Mouse (Mus musculus) erythroblast, embryonic 14.5 days (primary cell): ENCODE measurements around the gene Ifitm7.

Source experiments
- GATA1 ChIP-seq: IDR thresholded peaks from 2 replicates; pipeline ENCODE4 v1.6.1; 2012; ENCODE audit warnings: low read length, inconsistent platforms, mixed read lengths
- TAL1 ChIP-seq: IDR thresholded peaks from 3 replicates; pipeline ENCODE4 v1.6.1; 2012; ENCODE audit warnings: low read length, inconsistent platforms, mixed read lengths

DNA sequence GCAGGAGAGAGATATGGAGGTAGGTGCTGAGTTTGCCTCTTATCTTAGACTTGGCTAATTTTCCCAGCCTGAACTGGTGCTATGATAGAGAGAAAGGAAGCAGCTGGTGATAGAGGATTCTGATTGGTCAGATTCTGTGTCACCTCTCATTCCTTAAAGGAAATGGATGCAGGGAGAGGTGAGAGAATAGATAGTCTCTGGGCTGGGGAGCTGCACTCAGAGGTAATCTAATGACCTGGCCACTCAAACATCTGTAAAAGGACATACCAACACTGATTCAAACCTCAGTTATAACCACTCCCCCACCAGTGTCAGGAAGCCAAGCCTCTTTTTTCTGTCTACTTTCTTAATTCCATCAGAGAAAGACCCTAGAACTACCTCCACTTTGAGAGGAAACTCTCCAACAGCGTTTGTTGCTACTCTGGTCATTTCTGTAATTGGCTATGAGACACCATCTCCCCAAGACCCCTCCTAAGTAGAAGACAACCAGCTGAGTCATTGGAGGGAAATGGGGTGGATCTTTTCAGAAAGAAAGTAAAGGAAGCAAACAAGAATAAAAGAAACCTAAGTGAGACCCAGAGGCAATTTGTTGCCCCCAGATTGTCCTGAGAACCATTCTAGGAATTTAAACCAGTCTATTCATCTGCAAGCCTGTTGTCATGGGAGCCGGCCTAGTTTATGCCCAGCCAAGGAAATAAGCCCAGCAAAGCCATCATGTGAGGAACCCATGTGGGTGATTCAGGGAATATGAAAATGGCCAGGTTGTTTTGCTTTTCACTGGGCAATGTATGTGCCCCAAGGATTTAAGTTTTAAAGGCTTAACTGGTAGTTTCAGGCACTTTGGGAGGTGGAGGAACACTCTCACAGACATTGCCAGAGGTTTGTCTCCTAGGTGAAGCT is 38.7 kb upstream of the Ifitm7 start:
- no peak for TF ChIP-seq GATA1
- TF ChIP-seq TAL1 = no peak
